Mouse (Mus musculus): Measurements from ENCODE around the gene Cd22. TPM values are rescaled to one million over a fixed set of nuclear protein-coding genes. Genes with fewer than 3 reads are reported as not detected.

Gene Cd22
- polyA plus RNA-seq, 1 experiment = 0.05 TPM

- no peak for TF ChIP-seq POLR2A (IDR thresholded peaks at IDR 0.05; ENCODE audit: borderline replicate concordance, extremely low read depth, insufficient read depth, insufficient read length, poor library complexity, severe bottlenecking)
- DNase-seq (ENCODE audit: low read depth) = no peak
Observed at GRCm38 (mm10) chr7:30861464-30861863, 18.7 kb downstream of the Cd22 start, which contains the start of gene Ffar1. Gene Ffar1, minus strand, starts transcription at chr7:30861564.

GRCm38 (mm10) chr7:30859635-30860402, 20.3 kb downstream of the Cd22 start:
- peak; percentile 84 for DNase-seq (ENCODE audit: low read depth)
- TF ChIP-seq CTCF (IDR thresholded peaks at IDR 0.05; ENCODE audit: borderline replicate concordance, extremely low read depth, insufficient read depth, insufficient read length) = peak; percentile 82; the same call in 1 of the 2 replicates
- TF ChIP-seq POLR2A (IDR thresholded peaks at IDR 0.05; ENCODE audit: borderline replicate concordance, extremely low read depth, insufficient read depth, insufficient read length, poor library complexity, severe bottlenecking) = no peak

- peak; percentile 85 for DNase-seq (ENCODE audit: low read depth)
- peak; percentile 86 for TF ChIP-seq CTCF (IDR thresholded peaks at IDR 0.05; ENCODE audit: borderline replicate concordance, extremely low read depth, insufficient read depth, insufficient read length)
- no peak for TF ChIP-seq POLR2A (IDR thresholded peaks at IDR 0.05; ENCODE audit: borderline replicate concordance, extremely low read depth, insufficient read depth, insufficient read length, poor library complexity, severe bottlenecking)
Observed at GRCm38 (mm10) chr7:30859290-30859634, 20.9 kb downstream of the Cd22 start.

- DNase-seq (ENCODE audit: low read depth) = no peak
- TF ChIP-seq POLR2A (IDR thresholded peaks at IDR 0.05; ENCODE audit: borderline replicate concordance, extremely low read depth, insufficient read depth, insufficient read length, poor library complexity, severe bottlenecking) (no peak), CTCF (IDR thresholded peaks at IDR 0.05; ENCODE audit: borderline replicate concordance, extremely low read depth, insufficient read depth, insufficient read length) (no peak)
Observed at GRCm38 (mm10) chr7:30857746-30858145, 22.4 kb downstream of the Cd22 start.

DNA sequence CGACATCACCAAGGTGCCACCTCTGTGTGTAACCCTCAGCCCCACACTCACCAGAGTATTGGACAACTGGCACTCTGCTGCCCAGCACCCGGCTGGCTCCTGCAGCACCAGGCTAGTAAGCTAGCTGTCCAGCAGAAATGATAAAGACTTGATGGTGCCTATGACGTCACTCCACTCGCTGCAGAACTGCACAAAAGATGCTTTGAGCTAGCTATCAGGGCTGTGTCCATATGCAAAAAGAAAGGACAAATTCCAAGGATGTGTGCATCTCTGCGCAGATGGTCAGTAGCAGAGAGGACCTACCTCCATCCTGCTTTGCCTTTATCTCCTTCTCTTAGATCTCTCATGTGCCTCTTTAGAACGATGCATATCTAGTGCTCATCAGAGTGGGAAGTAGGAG, 24.1 kb downstream of the Cd22 start, which contains the start of gene Ffar3:
Ffar3 (minus strand) TSS at position 101 of the 400 bp plus-strand sequence.
- no peak for TF ChIP-seq POLR2A (IDR thresholded peaks at IDR 0.05; ENCODE audit: borderline replicate concordance, extremely low read depth, insufficient read depth, insufficient read length, poor library complexity, severe bottlenecking)
- TF ChIP-seq CTCF (IDR thresholded peaks at IDR 0.05; ENCODE audit: borderline replicate concordance, extremely low read depth, insufficient read depth, insufficient read length) = no peak
- DNase-seq (ENCODE audit: low read depth) = no peak

- no peak for DNase-seq (ENCODE audit: low read depth)
- TF ChIP-seq POLR2A (IDR thresholded peaks at IDR 0.05; ENCODE audit: borderline replicate concordance, extremely low read depth, insufficient read depth, insufficient read length, poor library complexity, severe bottlenecking) (no peak), CTCF (IDR thresholded peaks at IDR 0.05; ENCODE audit: borderline replicate concordance, extremely low read depth, insufficient read depth, insufficient read length) (no peak)
Observed at GRCm38 (mm10) chr7:30851421-30851820, 28.7 kb downstream of the Cd22 start.

DNA sequence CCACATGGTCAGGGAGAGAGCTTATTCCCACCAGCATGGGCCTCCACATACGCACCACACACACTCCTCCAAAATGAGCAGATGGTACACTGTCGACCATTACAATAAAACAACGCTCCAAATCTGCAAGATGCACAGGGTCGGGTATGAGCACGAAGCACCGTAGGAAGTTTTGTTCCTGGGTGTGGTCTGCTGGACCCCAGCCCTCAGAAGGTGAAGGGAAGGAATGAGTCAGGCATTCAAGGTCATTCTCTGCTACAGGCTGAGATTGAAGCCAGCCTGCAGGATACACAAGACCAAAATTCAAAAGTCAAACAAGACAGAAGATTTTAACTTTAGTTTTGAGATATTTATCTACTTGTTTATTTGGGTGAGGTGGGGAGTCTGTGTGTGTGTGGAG, 32.2 kb downstream of the Cd22 start:
- DNase-seq (ENCODE audit: low read depth) = no peak
- TF ChIP-seq POLR2A (IDR thresholded peaks at IDR 0.05; ENCODE audit: borderline replicate concordance, extremely low read depth, insufficient read depth, insufficient read length, poor library complexity, severe bottlenecking) (no peak), CTCF (IDR thresholded peaks at IDR 0.05; ENCODE audit: borderline replicate concordance, extremely low read depth, insufficient read depth, insufficient read length) (no peak)

- DNase-seq (ENCODE audit: low read depth) = no peak
- TF ChIP-seq POLR2A (IDR thresholded peaks at IDR 0.05; ENCODE audit: borderline replicate concordance, extremely low read depth, insufficient read depth, insufficient read length, poor library complexity, severe bottlenecking) = no peak
Observed at GRCm38 (mm10) chr7:30847386-30847785, 32.8 kb downstream of the Cd22 start.

DNA sequence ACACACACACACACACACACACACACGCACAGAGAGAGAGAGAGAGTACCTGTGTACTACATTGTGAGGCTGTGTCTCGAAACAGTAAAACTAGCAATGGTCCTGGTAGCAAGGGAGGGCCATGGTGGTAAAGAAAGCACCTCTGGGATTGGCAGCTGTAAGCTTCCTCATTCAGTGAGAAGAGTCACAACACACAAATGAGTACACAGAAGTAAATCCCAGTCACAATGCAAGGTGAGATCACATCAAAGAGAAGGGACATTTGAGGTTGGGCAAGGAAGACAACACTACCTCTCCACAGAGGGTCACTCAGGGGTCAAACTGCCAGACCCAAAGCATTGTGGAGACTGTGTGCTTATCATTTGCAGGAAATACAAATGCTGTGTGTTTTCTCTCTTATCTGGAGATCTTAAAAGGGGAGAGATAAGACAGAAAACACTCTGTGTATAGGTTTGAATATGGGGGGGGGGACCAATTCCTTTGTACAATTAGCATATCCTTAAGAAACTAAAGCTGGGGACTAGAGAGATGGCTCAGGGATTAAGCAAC, 33.6 kb downstream of the Cd22 start:
- no peak for TF ChIP-seq POLR2A (IDR thresholded peaks at IDR 0.05; ENCODE audit: borderline replicate concordance, extremely low read depth, insufficient read depth, insufficient read length, poor library complexity, severe bottlenecking)
- no peak for TF ChIP-seq CTCF (IDR thresholded peaks at IDR 0.05; ENCODE audit: borderline replicate concordance, extremely low read depth, insufficient read depth, insufficient read length)
- DNase-seq (ENCODE audit: low read depth) = no peak

DNA sequence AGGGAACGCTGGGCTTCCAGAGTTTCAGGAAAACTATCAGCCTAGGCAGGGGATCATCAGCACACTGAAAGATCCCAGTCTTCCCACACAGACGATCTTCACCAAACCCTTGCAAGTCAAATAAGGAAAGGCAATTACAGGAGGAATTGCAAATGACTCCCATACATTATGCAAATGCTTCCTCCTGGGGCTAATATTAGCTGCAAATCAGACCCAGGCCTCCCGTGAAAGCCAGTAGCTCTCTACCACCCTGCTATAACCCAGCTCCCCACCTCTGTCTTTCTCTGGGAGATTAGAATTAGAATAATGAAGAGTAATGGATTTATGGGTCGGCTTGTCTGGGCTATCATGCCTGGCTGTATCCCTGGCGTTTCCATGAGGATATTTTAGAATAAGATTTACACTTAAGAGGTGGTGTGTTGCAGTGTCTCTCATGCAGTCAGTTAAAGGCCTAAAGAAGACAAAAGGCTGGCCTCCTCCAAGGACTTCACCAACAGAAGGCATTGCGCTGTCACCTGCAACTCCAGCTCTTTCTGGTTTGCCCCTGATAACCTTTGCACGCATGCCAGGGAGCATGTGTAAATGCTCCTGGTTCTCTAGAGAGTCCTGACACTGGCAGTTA, 35.4 kb downstream of the Cd22 start:
- peak; percentile 72 for DNase-seq (ENCODE audit: low read depth)
- TF ChIP-seq POLR2A (IDR thresholded peaks at IDR 0.05; ENCODE audit: borderline replicate concordance, extremely low read depth, insufficient read depth, insufficient read length, poor library complexity, severe bottlenecking) (no peak), CTCF (IDR thresholded peaks at IDR 0.05; ENCODE audit: borderline replicate concordance, extremely low read depth, insufficient read depth, insufficient read length) (no peak)

- TF ChIP-seq POLR2A (IDR thresholded peaks at IDR 0.05; ENCODE audit: borderline replicate concordance, extremely low read depth, insufficient read depth, insufficient read length, poor library complexity, severe bottlenecking) = no peak
- TF ChIP-seq CTCF (IDR thresholded peaks at IDR 0.05; ENCODE audit: borderline replicate concordance, extremely low read depth, insufficient read depth, insufficient read length) = no peak
- DNase-seq (ENCODE audit: low read depth) = no peak
Observed at GRCm38 (mm10) chr7:30842092-30842491, 38.0 kb downstream of the Cd22 start.

GRCm38 (mm10) chr7:30841379-30841778, 38.8 kb downstream of the Cd22 start:
- no peak for DNase-seq (ENCODE audit: low read depth)
- TF ChIP-seq CTCF (IDR thresholded peaks at IDR 0.05; ENCODE audit: borderline replicate concordance, extremely low read depth, insufficient read depth, insufficient read length) = no peak
- TF ChIP-seq POLR2A (IDR thresholded peaks at IDR 0.05; ENCODE audit: borderline replicate concordance, extremely low read depth, insufficient read depth, insufficient read length, poor library complexity, severe bottlenecking) = no peak
